Mouse (Mus musculus) thymus, adult 2 months (tissue): ENCODE data around the gene Psmd9. TPM values are rescaled to one million over a fixed set of nuclear protein-coding genes. Genes with fewer than 3 reads are reported as not detected.

Experiments used
- DNase-seq: peaks from one replicate; pipeline ENCODE4 v3.0.0; 2021
- H3K27ac ChIP-seq: fragments of 200-500 bp; 2 replicates; pipeline ENCODE4 v1.5.1; 2012; ENCODE audit warnings: low read length, control low read depth; ENCODE audit not compliant: control insufficient read depth, insufficient read depth
- H3K27me3 ChIP-seq: fragments of 200-500 bp; 2 replicates; pipeline ENCODE4 v1.6.1; 2012; ENCODE audit warnings: mild to moderate bottlenecking, low read length, moderate library complexity, mixed read lengths; ENCODE audit not compliant: control insufficient read depth, insufficient read depth
- H3K36me3 ChIP-seq: fragments of 200-500 bp; 2 replicates; pipeline ENCODE4 v1.6.1; 2012; ENCODE audit warnings: mild to moderate bottlenecking, low read length, moderate library complexity; ENCODE audit not compliant: control insufficient read depth, insufficient read depth
- H3K4me1 ChIP-seq: fragments of 200-500 bp; replicated peaks from 2 replicates; pipeline ENCODE4 v1.6.1; 2012; ENCODE audit warnings: low read length; ENCODE audit not compliant: control insufficient read depth, insufficient read depth
- H3K4me3 ChIP-seq: fragments of 200-500 bp; 2 replicates; pipeline ENCODE4 v1.5.1; 2012; ENCODE audit warnings: mild to moderate bottlenecking, low read length, control low read depth, moderate library complexity; ENCODE audit not compliant: control insufficient read depth, insufficient read depth
- CTCF ChIP-seq: fragments of 200-500 bp; IDR thresholded peaks from 2 replicates; pipeline ENCODE4 v1.5.1; 2012; ENCODE audit warnings: mild to moderate bottlenecking, control low read depth, low read length, moderate library complexity, borderline replicate concordance; ENCODE audit not compliant: control insufficient read depth, poor library complexity, insufficient read depth; ENCODE audit errors: extremely low read depth
- POLR2A ChIP-seq: fragments of 200-500 bp; IDR thresholded peaks from 2 replicates; pipeline ENCODE4 v1.6.1; 2012; ENCODE audit warnings: mild to moderate bottlenecking, low read length, control low read depth, moderate library complexity; ENCODE audit not compliant: control insufficient read depth, poor library complexity, insufficient read depth; ENCODE audit errors: extremely low read depth
- WGBS: fragments of 180-500 bp; shearing (Covaris S2); methylation state at CpG from one replicate; pipeline ENCODE4 v1.1.7; 2018; 5-methylcytosine and 5-hydroxymethylcytosine counted together
- polyA plus RNA-seq: library from polyadenylated mRNA; depleted of rRNA; stranded (reverse); fragments of >200 nt; gene quantifications from 2 replicates; pipeline ENCODE4 v1.2.3, GENCODE M21; 2012; rRNA removed

Gene Psmd9
- polyA plus RNA-seq, 1 experiment = 34.7 TPM

- WGBS = 54% methylated on average over 8 of the region's 8 CpGs
- H3K27me3 ChIP-seq = no peaks in the 10 kb centered on the region
- H3K27ac ChIP-seq = no peak overlapping the region
- peak; percentile 18 for DNase-seq
- TF ChIP-seq POLR2A (no peak), CTCF (no peak)
- no peaks in the 10 kb centered on the region for H3K4me1 ChIP-seq
- H3K36me3 ChIP-seq = no peaks in the 10 kb centered on the region
- no peak overlapping the region for H3K4me3 ChIP-seq
Measured at GRCm38 (mm10) chr5:123285174-123285573, 116.0 kb downstream of the Psmd9 start.

DNA sequence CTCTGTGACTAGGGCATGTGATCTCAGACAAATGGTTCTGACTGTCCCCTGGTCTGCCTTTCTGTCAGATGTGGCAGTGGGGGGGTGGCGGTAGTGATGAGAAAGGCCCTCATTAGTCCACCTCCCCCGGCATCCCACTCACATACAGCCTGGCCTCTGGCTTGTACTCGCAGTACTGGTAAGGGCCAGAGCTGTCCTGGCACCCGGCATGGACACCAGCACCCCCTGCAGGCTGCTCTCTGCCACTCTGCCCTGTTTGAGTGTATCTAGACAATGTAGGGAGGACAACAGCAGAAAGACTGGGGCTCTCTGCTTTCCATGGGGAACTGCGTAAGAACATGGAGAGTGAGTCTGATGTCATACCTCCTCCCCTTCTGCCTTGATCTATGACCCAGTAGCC, 118.9 kb downstream of the Psmd9 start:
- Histone ChIP-seq H3K4me1 (no peaks in the 10 kb centered on the region), H3K27me3 (no peaks in the 10 kb centered on the region), H3K36me3 (no peaks in the 10 kb centered on the region), H3K27ac (no peak overlapping the region), H3K4me3 (no peak overlapping the region)
- peak; percentile 32 for DNase-seq
- TF ChIP-seq CTCF (no peak), POLR2A (no peak)
- 84% methylated on average over 5 of the region's 5 CpGs for WGBS

DNA sequence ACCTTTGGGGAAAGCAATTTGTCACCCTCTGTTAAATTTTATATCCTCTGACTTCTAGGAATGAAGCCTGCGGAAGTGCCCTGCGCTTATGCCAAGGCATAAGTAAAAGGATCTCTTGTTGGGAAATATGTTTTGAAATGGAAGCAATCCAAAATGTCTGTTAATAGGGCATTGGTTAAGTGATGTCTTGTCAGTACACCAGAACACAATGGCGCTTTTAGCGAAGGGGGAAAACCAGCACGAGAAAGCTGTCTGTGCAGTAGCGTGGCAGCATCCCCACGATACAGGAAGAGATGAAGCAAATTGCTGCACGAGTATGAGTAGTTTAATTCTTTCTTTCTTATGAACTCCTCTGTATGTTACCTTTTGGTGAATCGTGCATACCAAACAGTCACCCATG, 125.4 kb downstream of the Psmd9 start:
- Histone ChIP-seq H3K27me3 (no peaks in the 10 kb centered on the region), H3K4me1 (no peaks in the 10 kb centered on the region), H3K4me3 (no peak overlapping the region), H3K36me3 (no peaks in the 10 kb centered on the region), H3K27ac (no peak overlapping the region)
- TF ChIP-seq POLR2A = no peak
- no peak for TF ChIP-seq CTCF
- DNase-seq = no peak
- WGBS = 82% methylated on average over 9 of the region's 9 CpGs

DNA sequence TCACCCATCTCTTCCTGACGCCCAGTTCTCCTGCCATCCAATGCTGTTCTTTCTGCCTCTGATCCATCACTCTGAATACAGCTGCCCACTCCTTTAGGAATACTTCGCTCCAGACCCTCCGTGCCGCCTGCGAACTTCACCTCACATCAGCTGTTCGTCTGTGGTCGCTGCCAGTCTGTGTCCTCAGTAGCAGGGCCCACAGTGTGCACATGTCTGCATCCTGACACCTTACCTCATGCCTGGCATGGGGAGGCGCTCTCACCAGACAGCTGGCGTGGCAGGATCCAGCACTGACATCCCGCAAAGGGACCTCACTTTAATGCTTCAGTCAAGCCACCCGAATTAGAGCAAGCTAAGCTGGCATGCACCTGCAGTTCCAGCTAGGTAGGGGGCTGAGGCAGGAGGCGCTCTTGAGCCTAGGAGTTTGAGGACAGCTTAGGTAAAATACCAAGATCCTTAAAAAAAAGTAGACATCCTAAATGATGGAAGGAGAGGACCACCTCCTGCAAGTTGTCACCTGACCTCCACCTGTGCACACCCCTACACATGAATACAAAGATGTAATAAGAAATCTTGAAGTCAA, 127.1 kb downstream of the Psmd9 start:
- DNase-seq = peak; percentile 47
- H3K4me1 ChIP-seq = no peaks in the 10 kb centered on the region
- H3K36me3 ChIP-seq = no peaks in the 10 kb centered on the region
- no peak overlapping the region for H3K4me3 ChIP-seq
- no peaks in the 10 kb centered on the region for H3K27me3 ChIP-seq
- no peak overlapping the region for H3K27ac ChIP-seq
- WGBS = 78% methylated on average over 12 of the region's 12 CpGs
- TF ChIP-seq CTCF (peak; percentile 41; the same call in 1 of the 2 replicates), POLR2A (no peak)

DNA sequence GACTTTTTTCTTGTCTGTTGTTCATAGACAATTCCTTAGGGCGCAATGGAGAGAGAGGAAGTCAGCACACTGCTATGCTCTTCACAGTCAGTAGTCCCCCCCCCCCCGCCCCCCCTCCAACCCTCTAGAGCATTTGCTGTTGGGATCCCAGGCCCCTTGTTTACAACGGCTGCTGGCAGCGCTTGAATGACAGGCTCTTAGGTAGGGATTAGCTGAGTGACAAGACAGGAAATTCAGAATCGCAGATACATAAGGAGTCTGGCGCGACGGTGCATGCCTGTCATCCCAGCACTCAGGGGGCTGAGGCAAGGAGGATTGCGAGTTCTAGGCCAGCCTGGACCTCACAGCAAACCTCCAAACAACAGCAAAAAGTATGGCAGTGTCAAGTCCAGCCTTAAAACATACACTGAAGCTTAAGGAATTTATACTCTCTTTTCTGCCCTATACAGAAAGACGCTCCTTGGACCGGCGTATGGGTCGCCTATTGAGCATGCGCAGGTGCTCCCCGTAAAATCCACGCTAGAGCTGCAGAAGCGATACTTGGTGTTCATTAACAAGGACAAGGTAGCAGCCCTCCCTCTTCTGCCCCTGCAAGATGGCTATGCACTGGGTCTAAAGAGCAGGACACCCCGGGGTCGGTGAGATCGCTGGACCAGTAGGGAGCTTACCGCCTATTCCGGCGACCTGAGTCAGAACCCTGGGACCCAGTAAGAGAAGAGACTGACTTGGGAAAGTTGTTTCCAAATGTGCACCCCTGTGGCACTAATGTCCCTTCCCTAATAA, 128.0 kb downstream of the Psmd9 start:
- Histone ChIP-seq H3K4me1 (no peaks in the 10 kb centered on the region), H3K27me3 (no peaks in the 10 kb centered on the region), H3K36me3 (no peaks in the 10 kb centered on the region), H3K4me3 (no peak overlapping the region), H3K27ac (no peak overlapping the region)
- TF ChIP-seq POLR2A = no peak
- TF ChIP-seq CTCF = no peak
- 79% methylated on average over 23 of the region's 23 CpGs for WGBS
- DNase-seq = no peak

DNA sequence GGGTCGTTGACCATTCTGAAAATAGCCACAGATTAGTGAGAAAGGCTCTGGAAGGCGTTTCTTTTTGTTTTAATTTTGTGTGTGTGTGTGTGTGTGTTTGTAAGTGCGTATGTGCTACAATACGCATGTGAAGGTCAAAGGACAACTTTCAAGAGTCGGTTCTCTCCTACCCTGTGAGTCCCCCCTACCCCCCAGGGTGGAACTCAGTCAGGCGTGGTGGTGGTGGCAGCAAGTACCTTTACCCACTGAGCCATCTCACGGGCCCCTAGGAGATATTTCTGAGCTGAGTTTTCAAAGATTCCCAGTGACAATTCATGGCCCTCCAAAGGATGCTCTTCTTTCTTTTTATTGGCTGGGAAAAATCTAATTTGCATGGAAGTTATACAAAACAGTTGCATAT, 128.6 kb downstream of the Psmd9 start:
- H3K27me3 ChIP-seq = no peaks in the 10 kb centered on the region
- no peak overlapping the region for H3K4me3 ChIP-seq
- no peak overlapping the region for H3K27ac ChIP-seq
- no peaks in the 10 kb centered on the region for H3K4me1 ChIP-seq
- DNase-seq = no peak
- WGBS = 91% methylated on average over 7 of the region's 7 CpGs
- no peaks in the 10 kb centered on the region for H3K36me3 ChIP-seq
- TF ChIP-seq CTCF (no peak), POLR2A (no peak)

DNA sequence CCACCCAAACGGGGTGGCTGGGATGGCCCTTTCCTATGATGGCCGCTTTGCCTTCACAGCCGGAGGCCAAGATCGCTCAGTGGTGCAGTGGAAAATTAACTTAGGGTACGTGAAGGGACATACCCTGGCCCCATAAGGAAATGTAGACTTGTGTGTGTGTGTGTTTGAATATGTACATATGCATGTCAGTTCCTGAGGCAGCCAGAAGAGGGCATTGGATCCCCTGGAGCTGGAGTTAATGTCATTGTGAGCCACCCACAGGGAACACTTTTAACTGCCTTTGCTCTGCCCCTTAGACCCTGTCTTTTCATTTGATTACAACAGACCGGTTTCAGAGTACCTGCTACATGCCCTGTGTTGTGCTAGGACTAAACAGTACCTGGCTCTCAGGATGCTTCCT, 129.3 kb downstream of the Psmd9 start:
- no peak overlapping the region for H3K27ac ChIP-seq
- no peaks in the 10 kb centered on the region for H3K27me3 ChIP-seq
- peak; percentile 26 for DNase-seq

More for the DNA sequence above, 129.3 kb downstream of the Psmd9 start:
- 95% methylated on average over 6 of the region's 6 CpGs for WGBS
- H3K4me3 ChIP-seq = no peak overlapping the region
- no peaks in the 10 kb centered on the region for H3K4me1 ChIP-seq
- TF ChIP-seq CTCF (no peak), POLR2A (no peak)
- H3K36me3 ChIP-seq = no peaks in the 10 kb centered on the region

Other genes with a start within 250 kb of the Psmd9 start
- gene Kdm2b, start 179.6 kb upstream of the Psmd9 start, polyA plus RNA-seq = 65.1 and 73.9 TPM in 2 replicates
- 76.9 and 87.4 TPM in 2 replicates for gene Orai1, start 154.3 kb upstream of the Psmd9 start, polyA plus RNA-seq
- gene Morn3, start 122.4 kb upstream of the Psmd9 start, polyA plus RNA-seq = 0.15 TPM in 1 of 2 replicates, not detected in the other
- 43.6 and 45.7 TPM in 2 replicates for gene Tmem120b, start 101.0 kb upstream of the Psmd9 start, polyA plus RNA-seq
- 45.1 and 51.9 TPM in 2 replicates for gene Rhof, start 36.7 kb upstream of the Psmd9 start, polyA plus RNA-seq
- gene Setd1b, start 27.2 kb upstream of the Psmd9 start, polyA plus RNA-seq = 45.5 and 66.9 TPM in 2 replicates
- 1.5 and 6.0 TPM in 2 replicates for gene Hpd, start 13.3 kb downstream of the Psmd9 start, polyA plus RNA-seq
- gene Wdr66, start 82.7 kb downstream of the Psmd9 start, polyA plus RNA-seq = 2.2 and 2.4 TPM in 2 replicates
- gene Bcl7a, start 174.4 kb downstream of the Psmd9 start, polyA plus RNA-seq = 29.4 and 34.4 TPM in 2 replicates
- 113 and 124 TPM in 2 replicates for gene Mlxip, start 225.4 kb downstream of the Psmd9 start, polyA plus RNA-seq